Mouse (Mus musculus): Measurements from ENCODE around the gene Gm11639.
"Not testable (repeated sequence)": the region's sequence is repeated elsewhere in the genome, so short reads cannot be mapped to it uniquely, and the experiment has no call there.

DNA sequence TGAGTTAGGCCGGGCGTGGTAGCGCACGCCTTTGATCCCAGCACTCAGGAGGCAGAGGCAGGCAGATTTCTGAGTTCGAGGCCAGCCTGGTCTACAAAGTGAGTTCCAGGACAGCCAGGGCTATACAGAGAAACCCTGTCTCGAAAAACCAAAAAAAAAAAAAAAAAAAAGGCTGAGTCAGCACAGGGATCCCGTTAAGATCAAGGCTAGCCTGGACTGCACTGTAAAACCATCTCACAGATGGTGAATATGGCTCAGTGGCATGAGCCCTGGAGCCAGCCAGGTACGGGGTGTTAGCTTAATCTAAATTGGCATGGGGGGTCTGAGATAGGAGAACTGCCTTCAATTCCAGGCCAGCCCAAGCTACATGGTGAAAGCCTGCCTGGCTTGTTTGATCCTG lies 455.0 kb downstream of the Gm11639 start:
- TF ChIP-seq E2F4 (IDR thresholded peaks at IDR 0.05; ENCODE audit: borderline replicate concordance, low read depth, low read length); CTCF (IDR thresholded peaks at IDR 0.05 in 2 of 3, conservative IDR thresholded peaks at IDR 0.05 in 1 of 3; ENCODE audit: control insufficient read depth in 1 of 3, insufficient read depth in 1 of 3, low read depth in 2 of 3, low read length in 3 of 3, poor library complexity in 1 of 3, severe bottlenecking in 1 of 3); EP300 (IDR thresholded peaks at IDR 0.05; ENCODE audit: low read depth in 1 of 2, low read length in 2 of 2); POLR2A (IDR thresholded peaks at IDR 0.05; ENCODE audit: control insufficient read depth in 1 of 2, insufficient read depth in 1 of 2, low read depth in 1 of 2, low read length in 2 of 2, poor library complexity in 1 of 2); ZKSCAN1 (IDR thresholded peaks at IDR 0.05; ENCODE audit: low read depth, low read length); USF2 (IDR thresholded peaks at IDR 0.05; ENCODE audit: borderline replicate concordance in 1 of 2, insufficient read depth in 1 of 2, low read depth in 1 of 2, low read length in 2 of 2); UBTF (IDR thresholded peaks at IDR 0.05; ENCODE audit: borderline replicate concordance, insufficient read depth, low read depth, low read length); CHD1 (IDR thresholded peaks at IDR 0.05; ENCODE audit: low read depth, low read length); MAX (IDR thresholded peaks at IDR 0.05; ENCODE audit: low read length); ELF1 (IDR thresholded peaks at IDR 0.05; ENCODE audit: low read depth, low read length): not testable (repeated sequence)

Measured in MEL (cell line).